ENCODE assay signal across 10 mouse cellular contexts in genomic region chr8:92113901-92114300, GRCm38 (mm10).
DNase-seq lines count a peak whose midpoint lies in the region; ATAC-seq lines count a peak whose summit lies in the region.
"Had no signal": no experiment of that assay in that cellular context is flagged by ENCODE, and none has a peak within 500 bp of the region (broad histone marks: within the 10 kb centered on the region; RNA-seq: fewer than 3 reads in every experiment).

No protein-coding gene starts in this region.

- H3K36me3 ChIP-seq in kidney, embryonic 15.5 days: no peaks in the 10 kb centered on the region
- H3K36me3 ChIP-seq in embryonic facial prominence, embryonic 12.5 days: no peaks in the 10 kb centered on the region
- no peaks in the 10 kb centered on the region for H3K36me3 ChIP-seq in limb, embryonic 13.5 days

- peak overlapping the region; percentile 43 for H3K4me2 ChIP-seq in kidney, embryonic 15.5 days
- H3K4me2 ChIP-seq in embryonic facial prominence, embryonic 12.5 days (replicated peaks): peak overlapping the region; percentile 35
- peak overlapping the region; percentile 52 for H3K4me2 ChIP-seq in limb, embryonic 13.5 days (replicated peaks)

- no peak for ATAC-seq in kidney, embryonic 15.5 days (replicated peaks; ENCODE audit: low FRiP score)
- no peak for ATAC-seq in embryonic facial prominence, embryonic 12.5 days (ENCODE audit: insufficient number of reproducible peaks, insufficient read depth, low FRiP score, low TSS enrichment)
- ATAC-seq in limb, embryonic 13.5 days (ENCODE audit: low FRiP score, low read depth): no peak
- ATAC-seq: liver, postnatal 0 days had no signal

- WGBS in kidney, embryonic 15.5 days: 6% methylated on average over 9 of the region's 9 CpGs
- 3% methylated on average over 9 of the region's 9 CpGs for WGBS in embryonic facial prominence, embryonic 12.5 days
- 3% methylated on average over 9 of the region's 9 CpGs for WGBS in limb, embryonic 13.5 days

- H3K27ac ChIP-seq in kidney, embryonic 15.5 days: no peak overlapping the region
- 0 out of 2 replicates have a peak overlapping the region, but pooled peaks have one; percentile 79 for H3K27ac ChIP-seq in embryonic facial prominence, embryonic 12.5 days
- no peak overlapping the region for H3K27ac ChIP-seq in limb, embryonic 13.5 days

- peaks cover 21% of the 10 kb centered on the region; the same call in 1 of the 2 replicates for H3K27me3 ChIP-seq in kidney, embryonic 15.5 days
- no peaks in the 10 kb centered on the region for H3K27me3 ChIP-seq in embryonic facial prominence, embryonic 12.5 days
- H3K27me3 ChIP-seq in limb, embryonic 13.5 days: peaks cover 50% of the 10 kb centered on the region

- H3K9me3 ChIP-seq in kidney, embryonic 15.5 days (replicated peaks): no peaks in the 10 kb centered on the region
- H3K9me3 ChIP-seq in embryonic facial prominence, embryonic 12.5 days: no peaks in the 10 kb centered on the region
- H3K9me3 ChIP-seq in limb, embryonic 13.5 days: no peaks in the 10 kb centered on the region; the same call in 1 of the 2 replicates

- no peak overlapping the region for H3K9ac ChIP-seq in kidney, embryonic 15.5 days
- no peak overlapping the region for H3K9ac ChIP-seq in embryonic facial prominence, embryonic 12.5 days
- no peak overlapping the region for H3K9ac ChIP-seq in limb, embryonic 13.5 days
- H3K9ac ChIP-seq: liver, postnatal 0 days had no signal

- DNase-seq in kidney, adult 8-10 months: no peak
- DNase-seq in R1 (ENCODE audit: low read depth, low spot score): peak; percentile 13
- no peak for DNase-seq in layer of hippocampus, postnatal 36 days
- DNase-seq in gastrocnemius, postnatal 25 days: no peak
- no peak for DNase-seq in cerebellum, adult 11-12 months
- DNase-seq: liver, postnatal 0 days; thymus, postnatal 4 days had no signal

- H3K4me3 ChIP-seq in kidney, embryonic 15.5 days (replicated peaks): no peak overlapping the region
- H3K4me3 ChIP-seq in embryonic facial prominence, embryonic 12.5 days: no peak overlapping the region
- H3K4me3 ChIP-seq in limb, embryonic 13.5 days: peak overlapping the region; percentile 24

- peaks cover 17% of the 10 kb centered on the region for H3K4me1 ChIP-seq in kidney, embryonic 15.5 days
- H3K4me1 ChIP-seq in embryonic facial prominence, embryonic 12.5 days: peaks cover 24% of the 10 kb centered on the region
- H3K4me1 ChIP-seq in limb, embryonic 13.5 days: peaks cover 22% of the 10 kb centered on the region
